Mouse (Mus musculus) bone marrow, adult 2 months (tissue): ENCODE measurements around the gene Polr2e.
A peak's percentile ranks its signal among the peaks of the same experiment; 100 is the strongest.

Experiments
- CTCF ChIP-seq: fragments of 200-500 bp; IDR thresholded peaks from 2 replicates; pipeline ENCODE4 v1.5.1; 2011; ENCODE audit warnings: low read length, control low read depth; ENCODE audit not compliant: control insufficient read depth, insufficient read depth
- POLR2A ChIP-seq: fragments of 200-500 bp; IDR thresholded peaks from 2 replicates; pipeline ENCODE4 v1.6.1; 2011; ENCODE audit warnings: low read depth, mild to moderate bottlenecking, control low read depth, low read length, borderline replicate concordance; ENCODE audit not compliant: control insufficient read depth

GRCm38 (mm10) chr10:79991099-79991498 lies 48.5 kb downstream of the Polr2e start:
- TF ChIP-seq CTCF: no peak
- 0 out of 2 replicates have a peak, but pooled peaks have one; percentile 12 for TF ChIP-seq POLR2A
